Mouse (Mus musculus) ES-Bruce4 (cell line): ENCODE measurements at regions not wholly inside any gene's neighbourhood (a gene's known extent, or its start where the extent isn't known, plus 50 kb on each side); places are given as distances from the start of the nearest gene placed in this dataset.

Experiments used
- H3K27ac ChIP-seq: 2 replicates; pipeline ENCODE4 v1.5.1; 2012; ENCODE audit warnings: low read length, inconsistent platforms; ENCODE audit not compliant: insufficient read depth
- H3K27me3 ChIP-seq: 2 replicates; pipeline ENCODE4 v1.6.1; 2012; ENCODE audit warnings: mild to moderate bottlenecking, low read length, inconsistent platforms; ENCODE audit not compliant: control insufficient read depth, poor library complexity, insufficient read depth, severe bottlenecking
- H3K36me3 ChIP-seq: 2 replicates; pipeline ENCODE4 v1.6.1; 2012; ENCODE audit warnings: inconsistent platforms, mild to moderate bottlenecking, low read length, moderate library complexity; ENCODE audit not compliant: control insufficient read depth, poor library complexity, insufficient read depth, severe bottlenecking
- H3K4me1 ChIP-seq: one replicate; pipeline ENCODE4 v1.8.1; 2011; ENCODE audit warnings: low read length; ENCODE audit not compliant: control insufficient read depth, insufficient read depth
- H3K4me3 ChIP-seq: 2 replicates; pipeline ENCODE4 v1.5.1; 2011; ENCODE audit warnings: low read depth, mild to moderate bottlenecking, low read length
- H3K9ac ChIP-seq: 2 replicates; pipeline ENCODE4 v1.6.1; 2012; ENCODE audit warnings: low read depth, mild to moderate bottlenecking, inconsistent platforms; ENCODE audit not compliant: poor library complexity, severe bottlenecking
- H3K9me3 ChIP-seq: replicated peaks from 2 replicates; pipeline ENCODE4 v1.6.1; 2012; ENCODE audit warnings: mild to moderate bottlenecking, low read length, inconsistent platforms; ENCODE audit not compliant: control insufficient read depth, poor library complexity, insufficient read depth, severe bottlenecking
- CTCF ChIP-seq: IDR thresholded peaks from one replicate; pipeline ENCODE4 v1.8.1; 2011; ENCODE audit warnings: low read depth, low read length
- EP300 ChIP-seq: IDR thresholded peaks from 2 replicates; pipeline ENCODE4 v1.6.1; 2011; ENCODE audit warnings: low read depth, low read length; ENCODE audit not compliant: insufficient read depth
- POLR2A ChIP-seq: IDR thresholded peaks from one replicate; pipeline ENCODE4 v1.8.1; 2011; ENCODE audit warnings: low read length; ENCODE audit not compliant: insufficient read depth

DNA sequence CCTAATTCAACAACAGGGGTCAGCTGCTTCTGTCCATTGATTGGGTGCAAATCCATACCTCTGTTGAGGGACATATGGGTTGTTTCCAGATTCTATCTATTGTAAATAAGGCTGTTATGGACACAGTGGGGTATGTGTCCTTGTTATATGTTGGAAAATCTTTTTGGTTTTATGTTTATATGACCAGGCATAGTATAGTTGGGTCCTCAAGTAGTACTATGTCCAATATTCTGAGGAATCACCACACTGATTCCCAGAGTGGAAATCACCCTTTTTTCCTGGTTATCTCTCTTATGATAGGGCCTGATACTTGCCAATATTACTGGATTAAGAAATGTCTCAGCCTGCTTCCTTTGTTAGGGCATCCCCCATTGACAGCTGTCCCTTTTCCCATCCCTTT, 1471.0 kb downstream of the Kcnt2 start:
- no peaks in the 10 kb centered on the region for H3K9me3 ChIP-seq
- no peak overlapping the region for H3K4me3 ChIP-seq
- TF ChIP-seq EP300, result no peak
- no peaks in the 10 kb centered on the region for H3K27me3 ChIP-seq
- no peak overlapping the region for H3K9ac ChIP-seq
- no peaks in the 10 kb centered on the region for H3K36me3 ChIP-seq
- no peak overlapping the region for H3K27ac ChIP-seq
- no peaks in the 10 kb centered on the region for H3K4me1 ChIP-seq

DNA sequence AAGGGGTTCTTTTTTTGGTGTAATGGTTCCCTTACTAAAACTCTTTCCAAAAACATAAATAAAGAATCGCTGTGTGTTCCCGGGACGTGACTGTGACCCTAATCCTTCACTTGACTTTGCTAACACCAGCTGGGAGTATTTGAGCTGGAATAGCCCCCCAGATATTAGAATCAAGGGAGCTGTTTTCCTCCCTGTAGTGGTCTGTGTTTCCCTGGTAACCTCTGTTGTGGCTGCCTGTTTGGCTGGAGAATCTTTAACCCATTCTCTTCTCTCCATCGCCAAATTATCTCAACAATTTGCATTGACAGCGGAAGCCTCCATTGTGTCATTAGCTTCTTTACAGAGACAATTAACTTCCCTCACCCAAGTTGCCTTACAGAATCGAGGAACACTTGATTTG, 1471.6 kb downstream of the Kcnt2 start:
- H3K27me3 ChIP-seq, result no peaks in the 10 kb centered on the region
- no peak overlapping the region for H3K4me3 ChIP-seq
- H3K27ac ChIP-seq, result no peak overlapping the region
- H3K9me3 ChIP-seq, result no peaks in the 10 kb centered on the region
- no peaks in the 10 kb centered on the region for H3K36me3 ChIP-seq
- H3K4me1 ChIP-seq, result no peaks in the 10 kb centered on the region
- no peak for TF ChIP-seq POLR2A
- no peak for TF ChIP-seq EP300
- TF ChIP-seq CTCF, result no peak
- H3K9ac ChIP-seq, result no peak overlapping the region

DNA sequence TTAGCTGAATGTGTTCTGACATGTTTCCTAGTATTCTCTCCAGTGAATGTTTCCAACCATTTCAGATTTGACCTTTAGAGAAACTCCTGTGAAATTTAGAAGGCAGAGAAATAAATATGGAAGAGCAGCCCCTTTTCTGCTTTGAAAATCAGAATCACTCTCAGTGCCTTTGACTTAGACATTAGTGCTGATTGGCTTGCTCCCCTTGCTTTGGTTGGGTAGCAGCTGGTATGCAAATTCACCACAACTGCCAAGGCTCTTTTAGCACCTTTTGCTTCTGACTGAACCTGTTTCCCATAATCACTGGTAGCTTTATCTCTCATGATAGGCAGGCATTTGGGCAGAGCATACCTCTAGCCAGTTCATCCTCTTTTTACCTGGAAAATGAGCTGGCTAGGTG, 1495.3 kb downstream of the Kcnt2 start:
- Histone ChIP-seq H3K4me1 (no peaks in the 10 kb centered on the region), H3K27ac (no peak overlapping the region), H3K9ac (no peak overlapping the region), H3K27me3 (no peaks in the 10 kb centered on the region), H3K4me3 (no peak overlapping the region), H3K36me3 (no peaks in the 10 kb centered on the region), H3K9me3 (no peaks in the 10 kb centered on the region)
- TF ChIP-seq EP300 (no peak), POLR2A (no peak), CTCF (no peak)

DNA sequence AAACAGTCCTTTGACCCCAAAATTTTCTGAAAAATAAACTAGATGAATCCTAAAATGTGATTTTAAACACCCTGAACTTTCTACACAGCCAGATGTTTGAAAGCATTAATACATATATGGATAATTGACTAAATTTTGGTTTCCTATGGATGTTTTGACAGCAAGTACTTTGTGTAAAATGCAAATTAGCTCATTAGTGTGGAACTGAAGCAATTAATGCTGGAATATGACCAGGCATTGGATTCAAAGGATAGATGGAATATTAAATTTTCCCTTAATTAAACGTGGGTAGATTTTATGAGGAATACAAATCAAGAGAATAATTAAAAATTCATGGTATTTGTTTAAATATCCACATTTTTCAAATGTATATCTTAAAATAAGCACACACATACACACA, 1530.1 kb downstream of the Kcnt2 start:
- no peak for TF ChIP-seq EP300
- TF ChIP-seq CTCF, result no peak
- TF ChIP-seq POLR2A, result no peak
- H3K36me3 ChIP-seq, result no peaks in the 10 kb centered on the region
- no peak overlapping the region for H3K4me3 ChIP-seq

DNA sequence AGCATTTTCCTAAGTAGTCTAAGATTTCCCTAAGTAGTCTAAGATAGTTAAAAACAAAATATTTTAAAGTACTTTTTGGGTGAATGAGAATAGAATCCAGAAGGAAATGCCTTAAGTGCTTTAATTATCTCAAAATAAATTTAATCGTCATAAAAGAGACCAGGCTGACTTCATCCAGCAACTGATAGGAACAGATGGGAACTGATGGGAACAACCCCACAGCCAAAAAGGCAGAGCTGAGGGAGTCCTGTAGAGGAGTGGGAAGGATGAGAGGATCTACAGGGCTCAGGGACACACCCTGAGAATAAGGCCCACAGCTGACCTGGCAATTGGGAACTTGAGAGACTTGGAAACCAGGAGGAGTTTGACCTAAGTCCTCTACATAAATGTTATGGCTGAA, 1537.4 kb downstream of the Kcnt2 start:
- Histone ChIP-seq H3K9me3 (no peaks in the 10 kb centered on the region), H3K27me3 (no peaks in the 10 kb centered on the region), H3K4me3 (no peak overlapping the region), H3K9ac (no peak overlapping the region), H3K36me3 (no peaks in the 10 kb centered on the region), H3K4me1 (no peaks in the 10 kb centered on the region), H3K27ac (no peak overlapping the region)
- TF ChIP-seq CTCF (no peak), POLR2A (no peak), EP300 (no peak)

More for the DNA sequence above, 1530.1 kb downstream of the Kcnt2 start:
- Histone ChIP-seq H3K27ac (no peak overlapping the region), H3K4me1 (no peaks in the 10 kb centered on the region), H3K9me3 (no peaks in the 10 kb centered on the region), H3K27me3 (no peaks in the 10 kb centered on the region), H3K9ac (no peak overlapping the region)

DNA sequence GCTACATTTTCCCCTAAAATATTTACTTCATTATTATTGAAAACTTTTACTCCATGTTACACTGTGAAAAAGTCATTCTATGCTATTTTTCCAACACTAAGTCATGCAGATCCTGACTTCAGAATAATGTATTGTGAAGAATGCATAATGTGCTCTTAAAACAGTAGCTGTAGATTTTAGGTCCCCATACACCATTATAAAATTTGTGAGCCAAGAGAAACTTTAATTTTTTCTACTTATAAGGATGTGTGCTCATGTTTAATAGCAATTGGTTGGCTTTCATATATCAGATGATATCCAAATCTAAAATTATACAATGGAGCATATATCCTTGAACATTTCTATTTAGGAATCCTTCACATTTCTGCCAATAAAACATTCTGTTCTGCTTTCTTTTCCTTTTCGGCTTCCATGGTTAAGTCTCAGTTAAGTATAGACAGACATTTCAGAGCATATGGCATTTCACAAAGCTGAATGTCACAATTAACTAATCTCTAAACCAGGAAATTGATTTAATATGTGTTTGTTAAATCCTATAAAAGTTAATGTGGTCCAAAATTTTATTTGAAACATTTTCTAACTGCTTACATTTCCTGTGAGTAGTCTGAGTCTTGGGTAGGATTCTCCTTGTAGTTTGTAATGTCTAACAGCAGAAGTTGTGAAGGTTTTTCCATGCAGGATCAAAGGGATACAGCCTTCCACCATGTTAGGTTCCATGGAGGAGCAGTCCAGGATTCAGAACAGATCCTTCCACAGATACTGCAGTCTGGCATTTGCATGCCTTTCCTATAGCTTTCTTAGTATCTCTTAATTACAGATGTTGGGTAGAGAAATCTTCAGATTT, 1567.6 kb downstream of the Kcnt2 start:
- Histone ChIP-seq H3K4me3 (no peak overlapping the region), H3K27ac (no peak overlapping the region), H3K9me3 (no peaks in the 10 kb centered on the region), H3K36me3 (no peaks in the 10 kb centered on the region), H3K4me1 (no peaks in the 10 kb centered on the region), H3K27me3 (no peaks in the 10 kb centered on the region), H3K9ac (no peak overlapping the region)
- no peak for TF ChIP-seq EP300
- no peak for TF ChIP-seq CTCF
- no peak for TF ChIP-seq POLR2A
